In genomic region chr4:141310191-141310606, GRCm38 (mm10) we compare ENCODE assay signal across 8 mouse cellular contexts. TPM values are rescaled to one million over a fixed set of nuclear protein-coding genes. Genes with fewer than 3 reads are reported as not detected.
DNase-seq lines count a peak whose midpoint lies in the region; ATAC-seq and TF ChIP-seq lines count a peak whose summit lies in the region.

No protein-coding gene starts in this region.

- peak overlapping the region; percentile 93 for H3K27ac ChIP-seq in heart, embryonic 10.5 days
- peak overlapping the region; percentile 59; the same call in 1 of the 2 replicates for H3K27ac ChIP-seq in midbrain, embryonic 13.5 days

- no peak overlapping the region for H3K9ac ChIP-seq in midbrain, embryonic 13.5 days (replicated peaks)

- H3K4me1 ChIP-seq in heart, embryonic 10.5 days = peaks cover 96% of the 10 kb centered on the region
- H3K4me1 ChIP-seq in midbrain, embryonic 13.5 days (replicated peaks) = peaks cover 70% of the 10 kb centered on the region

- H3ac ChIP-seq in C2C12 (ENCODE audit: control insufficient read depth, insufficient read length, low read depth) = peak overlapping the region; percentile 13

- H3K27me3 ChIP-seq in C2C12 (ENCODE audit: control insufficient read depth, insufficient read depth, insufficient read length) = no peaks in the 10 kb centered on the region
- H3K27me3 ChIP-seq in heart, embryonic 10.5 days (ENCODE audit: insufficient read depth, poor library complexity, severe bottlenecking) = no peaks in the 10 kb centered on the region
- H3K27me3 ChIP-seq in midbrain, embryonic 13.5 days = no peaks in the 10 kb centered on the region

- peaks cover 95% of the 10 kb centered on the region for H3K36me3 ChIP-seq in C2C12 (ENCODE audit: control insufficient read depth, insufficient read depth)
- peaks cover 21% of the 10 kb centered on the region for H3K36me3 ChIP-seq in heart, embryonic 10.5 days
- peaks cover 6% of the 10 kb centered on the region for H3K36me3 ChIP-seq in midbrain, embryonic 13.5 days

- no peaks in the 10 kb centered on the region for H3K9me3 ChIP-seq in heart, embryonic 10.5 days
- H3K9me3 ChIP-seq in midbrain, embryonic 13.5 days = no peaks in the 10 kb centered on the region

- 9% methylated on average over 8 of the region's 8 CpGs for WGBS in heart, embryonic 10.5 days
- WGBS in midbrain, embryonic 13.5 days = 2% methylated on average over 8 of the region's 8 CpGs

- peak; percentile 94 to 95 for DNase-seq in adrenal gland, adult (ENCODE audit: inconsistent age in 2 of 2, low spot score in 1 of 2)
- DNase-seq in heart, embryonic 10.5 days (ENCODE audit: low spot score) = peak; percentile 92
- DNase-seq in kidney, postnatal 36 days = peak; percentile 80 to 81
- no peak for DNase-seq in layer of hippocampus, adult 9-11 months
- no peak for DNase-seq in left cerebral cortex, postnatal 4 days

- peaks cover 86% of the 10 kb centered on the region for H3K79me3 ChIP-seq in C2C12 (ENCODE audit: low read depth)

- H3K4me3 ChIP-seq in C2C12 (ENCODE audit: insufficient read depth, poor library complexity, severe bottlenecking) = no peak overlapping the region
- H3K4me3 ChIP-seq in heart, embryonic 10.5 days = peak overlapping the region; percentile 29; the same call in 1 of the 2 replicates
- H3K4me3 ChIP-seq in midbrain, embryonic 13.5 days (replicated peaks) = no peak overlapping the region

- ATAC-seq in midbrain, embryonic 13.5 days = no peak
- no peak for ATAC-seq in frontal cortex, adult (ENCODE audit: low TSS enrichment)

- peak overlapping the region; percentile 14; the same call in 1 of the 2 replicates for H3K4me2 ChIP-seq in midbrain, embryonic 13.5 days (replicated peaks)

- peaks cover 100% of the 10 kb centered on the region for H3K79me2 ChIP-seq in C2C12 (ENCODE audit: control insufficient read depth, insufficient read depth)

- intact Hi-C loops in left cerebral cortex, postnatal 4 days (cut with DNase I) = no loop called here

- TF ChIP-seq CTCF in C2C12 (IDR thresholded peaks at IDR 0.05; ENCODE audit: control insufficient read depth, insufficient read depth, insufficient read length) = no peak

TF ChIP-seq in C2C12, 6 proteins besides CTCF, POLR2A, EP300 and RAD21:
- TF ChIP-seq MAX (IDR thresholded peaks at IDR 0.05) (peak; percentile 30), USF1 (IDR thresholded peaks at IDR 0.05; ENCODE audit: low read depth) (peak; percentile 69), MYOD1 (IDR thresholded peaks at IDR 0.05; ENCODE audit: control insufficient read depth, insufficient read length, low read depth) (no peak)

RNA-seq across cellular contexts. Expression of gene Epha2, which starts 9.2 kb away (rescaled TPM):
- polyA plus RNA-seq in C2C12 (2012; fragmentation: generic; extraction: Trizol) = 129 TPM
- 5.2 and 6.3 TPM in 2 replicates for polyA plus RNA-seq in heart, embryonic 10.5 days (2016; fragmentation: Nextera tagmentation; extraction: Ambion mirVana)
- 3.5 and 4.7 TPM in 2 replicates for polyA plus RNA-seq in midbrain, embryonic 13.5 days (2015; fragmentation: Nextera tagmentation; extraction: Ambion mirVana)
- 1 to 10 TPM; 1.6 TPM for total RNA-seq in left cerebral cortex, postnatal 4 days (2021)

RNA-seq across cellular contexts. Expression of gene Fam131c, which starts 57.8 kb away (rescaled TPM):
- polyA plus RNA-seq in C2C12 (2012; fragmentation: generic; extraction: Trizol) = 1.9 TPM
- polyA plus RNA-seq in heart, embryonic 10.5 days (2016; fragmentation: Nextera tagmentation; extraction: Ambion mirVana) = 0.62 and 1.2 TPM in 2 replicates
- 7.8 and 10.1 TPM in 2 replicates for polyA plus RNA-seq in midbrain, embryonic 13.5 days (2015; fragmentation: Nextera tagmentation; extraction: Ambion mirVana)
- 10 to 100 TPM; 32.5 to 35.1 TPM for total RNA-seq in left cerebral cortex, postnatal 4 days (2021)

Comparison
In these comparisons a context has a peak if more than half of its experiments do, and no peak if none do; other contexts are left out.
1. DNase-seq: peak in adrenal gland, adult (2 of 2), heart, embryonic 10.5 days (single experiment) and kidney, postnatal 36 days (2 of 2); none in layer of hippocampus, adult 9-11 months (single experiment) and left cerebral cortex, postnatal 4 days (single experiment).
2. RNA of gene Epha2, which starts 9.2 kb away (polyA plus RNA-seq): 129 TPM in C2C12 (single experiment); 5.2 to 6.3 TPM in heart, embryonic 10.5 days and 3.5 to 4.7 TPM in midbrain, embryonic 13.5 days; every median in the first group is over 10 times any median in the second.